Mouse (Mus musculus) right cerebral cortex, postnatal 4 days (tissue): ENCODE results near the gene Asb6.
A peak's percentile ranks its signal among the peaks of the same experiment; 100 is the strongest.

Experiments used
- DNase-seq: peaks from one replicate; pipeline ENCODE4 v3.0.0-alpha.2; 2022

Asb6 gene

GRCm38 (mm10) chr2:30833644-30834043 lies 3.5 kb upstream of the Asb6 start:
- no peak for DNase-seq

GRCm38 (mm10) chr2:30829315-30829714 lies 818 bp downstream of the Asb6 start:
- DNase-seq, result no peak

DNA sequence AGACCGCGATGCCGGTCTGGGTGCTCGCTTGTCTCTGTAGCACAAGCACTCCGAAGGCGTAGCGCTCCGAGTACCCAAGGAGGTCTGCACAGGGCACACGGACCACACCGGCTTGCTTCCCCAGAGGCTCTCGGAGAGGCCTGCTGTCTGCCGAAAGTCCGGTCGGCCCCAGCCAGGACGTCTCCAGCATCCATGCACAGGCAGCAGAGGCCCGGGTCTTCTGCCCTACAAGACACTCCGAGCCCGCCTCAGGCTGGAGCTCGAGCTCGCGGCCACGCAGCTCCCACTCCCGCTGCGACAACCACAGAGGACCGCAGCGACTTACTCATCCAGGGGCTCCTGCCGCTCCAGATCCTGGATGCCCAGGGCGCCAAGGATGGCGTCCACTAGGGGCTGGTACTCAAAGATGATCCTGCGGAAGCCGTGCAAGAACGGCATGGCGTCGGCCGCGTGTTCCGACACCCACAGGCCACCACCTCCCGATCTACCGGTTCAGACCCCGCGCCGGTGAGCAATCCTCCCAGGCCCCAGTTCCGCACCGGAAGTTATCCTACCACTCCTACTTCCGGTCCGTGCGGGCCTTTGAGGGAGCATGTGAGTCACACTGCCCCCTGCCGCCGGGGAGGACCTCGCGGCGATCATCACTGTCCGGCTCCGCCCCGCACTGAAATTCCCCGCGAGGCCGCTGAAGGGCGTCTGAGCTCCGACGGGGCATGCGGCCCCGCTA lies 2.2 kb downstream of the Asb6 start:
- peak; percentile 99 for DNase-seq

DNA sequence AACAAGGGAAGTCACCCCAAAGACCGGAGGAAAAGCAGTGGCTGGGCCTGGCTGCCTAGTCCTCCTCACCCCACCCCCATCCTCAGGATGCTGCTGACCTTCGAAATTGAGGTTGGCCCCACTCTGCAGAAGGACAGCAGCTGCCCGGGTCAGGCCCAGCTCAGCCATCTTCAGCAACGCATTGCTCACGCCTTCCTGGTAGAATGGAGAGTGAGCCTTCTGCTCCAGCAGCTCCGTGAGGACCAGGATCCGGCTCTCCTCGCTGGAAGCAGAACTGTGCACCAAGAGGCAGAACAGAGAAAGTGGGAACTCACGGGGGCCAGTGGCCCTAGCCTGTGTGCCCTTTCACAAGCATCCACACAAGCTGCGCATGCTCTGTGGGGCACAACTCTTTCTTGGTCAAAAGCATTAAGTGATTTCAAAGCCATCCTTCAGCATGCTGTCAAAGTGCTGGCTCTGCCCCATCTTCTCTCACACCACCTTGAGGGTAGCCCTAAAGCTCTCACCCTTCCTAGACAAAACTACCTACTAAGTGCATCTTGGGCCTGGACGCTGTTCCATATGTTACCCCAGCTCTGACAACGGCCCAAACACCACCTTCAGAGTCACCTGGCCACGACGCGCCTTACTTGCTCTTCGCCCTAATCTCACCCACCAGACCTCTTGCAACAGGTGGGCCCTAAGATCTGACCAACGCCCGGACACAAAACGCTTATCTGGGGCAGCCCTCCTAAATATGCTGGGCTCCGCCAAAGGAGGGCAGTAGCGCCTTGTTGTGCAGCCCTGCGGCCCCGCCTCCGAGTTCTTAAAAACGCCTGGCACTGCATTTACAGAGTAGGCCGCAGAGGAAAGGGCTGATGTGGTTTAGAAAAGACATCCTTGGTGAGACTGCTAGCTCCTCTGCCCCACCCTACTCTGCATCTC lies 3.0 kb downstream of the Asb6 start:
- peak; percentile 56 for DNase-seq

DNA sequence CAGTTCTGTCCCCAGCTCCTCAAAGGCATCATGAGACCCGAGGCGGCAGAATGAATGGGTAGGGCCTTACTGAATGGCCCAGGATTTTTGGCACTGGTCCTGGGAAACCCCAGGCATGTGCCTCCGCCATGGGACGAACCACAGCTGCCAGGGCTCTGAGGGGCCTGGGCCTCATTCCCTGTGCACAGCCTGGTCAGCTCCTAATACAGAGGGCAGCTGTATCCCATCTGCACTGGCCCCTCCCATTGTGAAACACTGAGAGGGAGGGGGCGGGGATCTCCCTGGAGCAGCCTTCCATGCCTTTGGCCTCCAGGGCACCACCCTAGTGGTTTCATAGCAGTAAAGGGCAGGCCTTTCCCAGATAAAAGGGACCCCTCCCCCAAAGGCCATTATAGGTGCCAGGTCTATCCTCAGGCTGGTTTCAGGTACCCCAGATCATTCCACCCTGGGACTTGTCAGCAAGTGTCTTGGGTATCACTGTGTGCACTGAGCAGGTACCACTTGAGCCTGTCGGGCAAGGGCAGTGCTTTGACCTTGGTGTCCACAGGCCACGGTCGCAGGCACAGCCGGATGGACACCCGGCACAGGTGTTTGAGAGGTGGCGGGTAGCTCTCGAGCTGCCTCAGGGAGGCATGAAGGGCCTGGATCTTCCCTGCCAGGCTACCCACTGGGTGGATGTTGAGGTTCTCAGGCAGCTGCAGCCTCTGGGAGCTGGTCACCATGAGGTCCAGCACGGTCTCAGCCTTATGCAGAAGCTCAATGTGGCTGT lies 6.6 kb downstream of the Asb6 start:
- peak; percentile 46 for DNase-seq

DNA sequence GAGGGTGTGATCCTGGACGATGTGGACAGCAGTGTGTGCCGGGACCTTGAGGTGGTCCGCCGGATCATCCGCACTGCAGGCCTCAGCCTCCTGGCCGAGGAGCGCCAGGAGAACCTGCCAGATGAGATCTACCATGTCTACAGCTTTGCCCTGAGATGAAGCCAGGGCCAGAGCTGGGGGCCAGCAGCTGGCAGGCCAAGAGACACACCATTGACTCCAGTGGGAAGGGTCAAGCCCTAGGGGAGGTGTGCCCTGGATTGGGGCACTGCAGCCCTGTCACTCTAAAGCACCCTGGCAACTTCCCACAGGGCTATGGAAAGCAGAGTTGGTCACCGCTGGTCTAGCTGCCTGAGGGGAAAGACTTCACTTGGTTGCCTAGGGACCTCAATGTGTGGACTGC lies 7.7 kb downstream of the Asb6 start:
- no peak for DNase-seq

- DNase-seq, result no peak
These were observed 9.1 kb downstream of the Asb6 start for GRCm38 (mm10) chr2:30821073-30821472.

GRCm38 (mm10) chr2:30819873-30820272 lies 10.3 kb downstream of the Asb6 start:
- DNase-seq, result no peak

GRCm38 (mm10) chr2:30816383-30816782 lies 13.8 kb downstream of the Asb6 start:
- DNase-seq, result no peak

DNA sequence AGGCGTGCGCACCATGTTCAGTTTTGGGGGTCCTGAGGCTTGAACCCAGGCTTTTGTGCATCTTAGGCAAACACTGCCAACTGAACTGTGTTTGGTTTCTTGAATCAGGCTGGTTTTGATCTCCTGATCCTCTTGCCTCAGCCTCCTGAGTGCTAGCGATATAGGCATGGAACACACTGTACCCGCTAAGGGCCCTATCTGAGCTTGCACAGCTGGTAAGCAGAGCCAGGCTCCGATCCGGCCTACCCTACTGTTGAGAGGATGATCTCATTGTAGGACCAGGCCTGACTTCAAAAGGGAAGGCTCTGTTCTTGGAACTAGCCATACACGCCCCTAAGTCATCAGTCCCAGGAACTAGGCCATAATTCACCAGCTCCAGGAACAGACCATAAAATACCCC lies 19.6 kb downstream of the Asb6 start:
- DNase-seq, result no peak

DNA sequence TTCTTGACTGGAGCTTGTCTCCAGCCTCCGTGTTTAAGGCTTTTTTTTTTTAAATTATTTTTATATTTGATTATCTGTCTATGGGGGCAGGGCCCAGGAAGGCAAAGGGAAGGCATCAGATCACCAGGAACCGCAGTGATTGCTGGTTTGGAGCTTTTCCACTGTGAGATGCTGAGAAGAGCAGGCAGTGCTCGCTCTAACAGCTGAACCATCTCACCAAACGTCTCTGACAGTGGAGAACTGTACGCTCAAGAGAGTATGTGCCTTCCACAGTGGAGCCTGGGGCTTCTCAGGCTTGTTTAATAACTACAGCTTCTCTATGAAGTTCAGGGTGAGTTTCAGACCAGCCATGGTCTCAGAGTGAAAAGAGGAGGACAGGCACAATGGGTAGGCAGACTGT lies 20.6 kb downstream of the Asb6 start:
- DNase-seq, result no peak

- no peak for DNase-seq
These were observed 21.9 kb downstream of the Asb6 start for GRCm38 (mm10) chr2:30808296-30808655.

- peak; percentile 93 for DNase-seq
These were observed 22.4 kb downstream of the Asb6 start, which contains the start of gene Ntmt1 for GRCm38 (mm10) chr2:30807648-30808295. TSS of gene Ntmt1 (plus strand) at chr2:30807826.

- no peak for DNase-seq
These were observed 22.9 kb downstream of the Asb6 start for GRCm38 (mm10) chr2:30807147-30807647.

- DNase-seq, result no peak
These were observed 24.1 kb downstream of the Asb6 start for GRCm38 (mm10) chr2:30805983-30806382.

DNA sequence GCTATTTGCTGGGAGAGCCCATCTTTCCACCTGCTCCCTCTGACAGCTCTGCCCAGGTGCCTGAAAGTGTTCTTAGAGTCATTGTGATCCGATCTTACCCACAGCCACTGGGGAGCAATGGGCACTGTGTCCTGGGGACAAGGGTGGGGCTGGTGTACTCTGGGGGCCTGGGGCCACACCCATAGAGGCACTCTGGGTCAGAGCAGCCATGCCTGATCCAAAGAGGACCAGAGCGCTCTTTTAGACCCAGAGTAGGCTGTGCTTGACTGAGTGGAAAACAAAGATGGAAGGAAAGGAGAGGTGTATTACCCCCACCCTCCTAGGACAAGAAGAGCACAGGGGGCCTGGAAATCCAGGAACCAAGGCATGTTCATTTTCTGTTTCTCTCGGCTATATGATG lies 26.5 kb downstream of the Asb6 start, which contains the start of gene 1700001O22Rik:
Gene 1700001O22Rik (minus strand): TSS at position 58 of the 400 bp plus-strand sequence.
- DNase-seq, result no peak

GRCm38 (mm10) chr2:30801067-30801852 lies 28.9 kb downstream of the Asb6 start:
- peak; percentile 43 for DNase-seq

DNA sequence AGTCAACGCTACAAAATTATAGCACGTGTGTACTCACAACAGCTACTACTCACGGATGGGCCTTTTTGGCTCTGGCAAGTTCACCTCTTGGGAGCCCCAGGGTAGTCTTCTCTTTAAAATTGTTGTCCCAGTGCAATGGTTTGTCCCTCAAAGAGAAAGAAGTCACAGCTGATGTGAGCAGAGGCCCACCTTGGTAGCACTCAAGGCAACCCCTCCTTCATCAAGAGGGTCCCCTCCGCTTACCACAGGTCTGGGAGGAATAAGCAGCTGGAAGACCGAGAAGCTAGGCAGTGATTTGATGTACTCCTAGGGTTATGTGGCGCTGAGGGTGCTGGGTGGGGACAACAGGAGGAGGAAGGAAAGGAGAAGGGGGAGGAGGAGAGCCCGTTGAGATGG lies 29.5 kb downstream of the Asb6 start:
- DNase-seq, result no peak

DNA sequence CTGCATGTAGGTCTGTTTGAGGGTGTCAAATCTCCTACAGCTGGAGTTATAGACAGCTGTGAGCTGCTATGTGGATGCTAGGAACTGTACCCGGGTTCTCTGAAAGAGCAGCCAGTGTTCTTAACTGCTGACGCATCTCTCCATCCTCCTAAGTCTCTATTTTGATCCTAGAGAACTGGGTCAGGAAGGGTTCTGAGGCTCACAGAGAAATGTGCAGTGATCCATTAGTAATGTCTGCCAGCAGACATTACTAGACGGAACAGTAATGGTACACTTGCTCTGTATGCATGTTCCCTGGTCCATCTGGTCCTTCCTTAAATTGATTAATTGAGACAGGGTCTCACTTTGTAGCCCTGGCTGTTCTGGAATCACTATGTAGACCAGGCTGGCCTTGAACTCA lies 30.7 kb downstream of the Asb6 start:
- no peak for DNase-seq

- peak; percentile 82 for DNase-seq
These were observed 33.8 kb downstream of the Asb6 start for GRCm38 (mm10) chr2:30796382-30796781.

DNA sequence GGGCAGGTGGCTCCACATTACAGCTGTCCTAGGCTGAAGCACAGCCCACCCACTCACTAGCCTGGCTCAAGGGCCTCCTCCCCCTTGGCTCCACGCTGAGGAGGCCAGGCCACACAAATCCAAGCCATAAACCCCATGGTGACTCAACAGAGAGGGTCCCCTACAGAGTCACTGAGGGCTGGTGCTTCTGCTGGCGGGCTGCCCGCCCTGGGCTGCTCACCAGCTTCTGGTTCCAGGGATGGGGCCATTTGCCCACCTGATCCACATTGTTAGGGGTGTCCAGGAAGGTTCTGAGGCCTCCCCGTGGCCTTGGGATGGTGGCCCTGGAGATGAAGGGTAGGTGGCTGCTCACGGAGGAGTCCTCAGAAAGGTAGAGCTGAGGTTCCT lies 34.3 kb downstream of the Asb6 start:
- DNase-seq, result no peak
